Mouse (Mus musculus) bone marrow, adult 2 months (tissue): Measurements from ENCODE around the gene Ssr1.

Source experiments
- CTCF ChIP-seq: fragments of 200-500 bp; IDR thresholded peaks from 2 replicates; pipeline ENCODE4 v1.5.1; 2011; ENCODE audit warnings: low read length, control low read depth; ENCODE audit not compliant: control insufficient read depth, insufficient read depth
- POLR2A ChIP-seq: fragments of 200-500 bp; IDR thresholded peaks from 2 replicates; pipeline ENCODE4 v1.6.1; 2011; ENCODE audit warnings: low read depth, mild to moderate bottlenecking, control low read depth, low read length, borderline replicate concordance; ENCODE audit not compliant: control insufficient read depth

DNA sequence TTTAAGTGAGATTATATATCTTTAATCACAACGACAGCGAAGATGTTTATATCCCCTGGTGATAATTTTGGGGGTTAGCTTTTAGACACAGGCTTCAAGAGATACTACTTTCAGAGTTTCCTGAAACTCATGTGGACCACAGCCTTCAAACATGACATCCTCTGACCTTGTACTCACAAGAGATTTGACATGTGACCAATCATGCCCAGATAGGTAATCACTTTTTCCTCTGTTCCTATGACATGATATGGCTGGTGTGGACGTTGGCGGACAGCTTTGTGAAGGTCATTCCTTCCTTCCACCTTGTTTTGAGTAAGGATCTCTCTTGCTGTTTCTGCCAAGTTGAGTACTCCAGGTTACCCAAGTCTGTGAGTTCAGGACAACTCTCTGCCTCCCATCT is 34.4 kb upstream of the Ssr1 start:
- TF ChIP-seq CTCF (no peak), POLR2A (no peak)
